Mouse (Mus musculus) inflammation-experienced regulatory T-cells, adult 6 months (primary cell): ENCODE data around the gene Ppp1r9a. TPM values are rescaled to one million over a fixed set of nuclear protein-coding genes. Genes with fewer than 3 reads are reported as not detected.

Experiments
- ATAC-seq: one replicate; pipeline ENCODE4 v1.8.0; 2017
- polyA plus RNA-seq, 3 experiments: library from polyadenylated mRNA; unstranded; fragments of 100-300 nt; shearing (Covaris generic); gene quantifications; one replicate each; pipeline ENCODE4 v1.2.1; 2017

The Ppp1r9a gene
- polyA plus RNA-seq, 3 experiments from 2014 or later, result not detected

GRCm38 (mm10) chr6:5110715-5111048 is 208.0 kb downstream of the Ppp1r9a start:
- no peak for ATAC-seq

DNA sequence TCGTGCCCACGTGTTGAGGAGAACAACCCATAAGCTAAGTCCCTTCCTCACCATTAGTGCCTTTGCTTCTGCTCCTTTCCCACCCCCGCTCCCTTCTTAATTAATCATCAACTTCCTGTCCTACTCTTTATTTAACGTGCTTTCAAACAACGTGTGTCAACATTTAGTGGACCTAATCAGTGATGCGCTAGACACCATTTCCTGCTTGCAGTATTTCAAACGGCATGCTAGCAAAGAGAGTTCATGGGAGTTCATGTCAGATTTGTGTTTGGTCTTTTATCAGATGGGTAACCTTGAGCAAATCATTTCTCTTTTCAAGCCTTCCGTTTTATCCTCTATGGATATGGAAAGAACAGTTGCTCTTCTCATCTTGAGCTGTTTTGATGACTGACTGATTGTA is 210.4 kb downstream of the Ppp1r9a start:
- no peak for ATAC-seq

DNA sequence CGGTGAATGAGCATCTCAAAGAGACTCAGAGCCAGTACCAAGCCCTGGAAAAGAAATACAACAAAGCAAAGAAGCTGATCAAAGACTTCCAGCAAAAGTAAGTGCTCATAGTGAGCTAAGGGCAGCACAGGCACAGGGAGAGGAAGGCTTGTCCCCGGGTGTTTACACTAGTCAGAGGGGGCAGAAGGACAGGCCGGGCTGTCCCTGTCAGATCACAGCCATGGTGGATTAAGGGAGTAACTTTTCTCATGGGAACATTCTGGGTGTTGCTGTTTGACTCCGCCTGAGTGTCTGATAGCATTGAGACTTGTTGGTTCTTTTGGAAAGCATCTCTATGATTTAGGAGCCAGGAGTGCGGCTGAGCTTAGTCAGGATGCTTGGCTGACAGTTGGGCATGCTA is 211.0 kb downstream of the Ppp1r9a start:
- ATAC-seq, result no peak

DNA sequence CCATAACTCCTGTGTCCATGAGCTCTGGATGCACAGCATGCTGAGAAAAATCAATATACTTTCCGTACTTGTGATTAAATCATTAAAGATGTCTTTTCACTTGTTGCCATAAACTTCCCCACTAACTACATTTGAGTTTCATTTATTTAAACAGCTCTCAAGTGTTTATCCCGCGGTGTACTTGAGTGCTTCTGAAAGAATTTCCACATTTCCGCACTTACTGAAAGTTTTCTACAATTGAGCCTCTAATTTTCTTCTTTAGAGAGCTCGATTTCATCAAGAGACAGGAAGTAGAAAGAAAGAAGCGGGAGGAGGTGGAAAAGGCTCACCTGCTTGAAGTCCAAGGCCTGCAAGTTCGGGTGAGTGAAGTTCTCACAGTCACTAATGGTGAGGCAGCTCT is 212.1 kb downstream of the Ppp1r9a start:
- ATAC-seq, result no peak

- no peak for ATAC-seq
These were observed 216.6 kb downstream of the Ppp1r9a start for GRCm38 (mm10) chr6:5119181-5119910.

DNA sequence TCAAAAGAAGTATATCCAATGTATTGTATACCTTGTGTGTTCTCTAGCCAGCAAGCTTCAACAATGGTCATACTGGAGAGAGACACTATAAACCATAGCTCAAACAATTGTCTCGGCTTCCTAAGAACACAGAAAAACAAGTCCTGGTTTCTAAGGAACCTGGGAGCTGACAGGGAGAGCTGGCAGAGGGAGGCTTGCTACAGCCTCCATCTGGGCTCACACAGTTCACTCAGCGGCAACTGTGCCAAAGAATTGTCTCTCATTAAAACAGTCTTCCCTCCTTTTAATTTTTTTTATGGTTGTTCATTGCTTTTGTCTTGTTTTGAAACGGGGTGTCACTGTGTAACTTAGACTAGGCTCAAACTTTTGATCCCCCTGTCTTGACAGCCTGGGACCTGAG is 217.5 kb downstream of the Ppp1r9a start:
- no peak for ATAC-seq

DNA sequence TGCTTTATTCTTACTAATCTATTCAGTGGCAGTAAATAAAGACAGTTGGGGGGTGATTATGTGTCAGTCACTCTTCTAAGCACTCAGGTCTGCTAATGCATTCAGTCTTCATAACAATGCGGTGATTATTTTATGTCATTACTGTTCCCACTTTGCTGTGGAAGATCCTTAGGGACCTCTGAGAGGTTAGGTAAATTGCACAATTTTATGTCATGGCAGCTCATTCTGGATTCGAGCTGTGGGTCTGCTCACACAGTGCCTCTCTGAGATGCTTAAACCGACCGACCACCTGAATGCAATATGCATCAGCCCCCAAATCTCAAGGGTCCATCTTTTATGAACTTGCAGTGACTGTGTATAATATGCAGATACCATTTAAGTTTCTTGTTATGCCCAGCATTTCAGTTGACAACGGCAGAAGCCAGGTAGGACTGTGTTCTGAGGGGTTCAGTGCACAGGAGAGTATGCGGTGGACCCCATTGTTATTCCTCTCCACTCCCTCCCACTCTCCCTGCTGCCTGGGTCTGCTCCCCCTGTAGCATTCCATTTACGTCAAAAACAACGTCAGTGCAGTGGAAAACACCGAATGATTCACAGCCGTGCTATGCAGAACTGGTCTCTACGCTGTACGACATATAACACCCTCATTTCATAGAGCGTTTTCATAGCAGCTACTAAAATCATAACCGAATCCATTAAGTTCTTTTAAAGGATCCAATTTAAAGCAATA is 226.8 kb downstream of the Ppp1r9a start:
- ATAC-seq, result no peak

- no peak for ATAC-seq
These were observed 232.3 kb downstream of the Ppp1r9a start for GRCm38 (mm10) chr6:5134986-5135385.

DNA sequence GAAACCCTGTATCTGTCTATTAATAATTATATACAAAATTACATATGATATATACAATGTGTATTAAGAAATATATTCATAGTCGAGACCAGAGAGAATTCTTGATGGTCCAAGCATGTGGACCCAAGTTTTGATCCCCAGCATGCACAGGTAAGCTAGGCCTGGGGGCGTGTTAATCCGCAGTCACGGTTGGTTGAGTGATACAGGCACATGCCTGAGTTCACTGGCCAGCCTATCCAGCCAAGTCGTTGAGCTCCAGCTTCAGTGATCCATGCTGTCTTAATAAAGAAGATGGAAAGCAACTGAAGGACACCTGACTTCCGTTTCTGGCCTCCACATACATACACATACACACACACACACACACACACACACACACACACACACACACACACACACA is 233.3 kb downstream of the Ppp1r9a start:
- no peak for ATAC-seq

DNA sequence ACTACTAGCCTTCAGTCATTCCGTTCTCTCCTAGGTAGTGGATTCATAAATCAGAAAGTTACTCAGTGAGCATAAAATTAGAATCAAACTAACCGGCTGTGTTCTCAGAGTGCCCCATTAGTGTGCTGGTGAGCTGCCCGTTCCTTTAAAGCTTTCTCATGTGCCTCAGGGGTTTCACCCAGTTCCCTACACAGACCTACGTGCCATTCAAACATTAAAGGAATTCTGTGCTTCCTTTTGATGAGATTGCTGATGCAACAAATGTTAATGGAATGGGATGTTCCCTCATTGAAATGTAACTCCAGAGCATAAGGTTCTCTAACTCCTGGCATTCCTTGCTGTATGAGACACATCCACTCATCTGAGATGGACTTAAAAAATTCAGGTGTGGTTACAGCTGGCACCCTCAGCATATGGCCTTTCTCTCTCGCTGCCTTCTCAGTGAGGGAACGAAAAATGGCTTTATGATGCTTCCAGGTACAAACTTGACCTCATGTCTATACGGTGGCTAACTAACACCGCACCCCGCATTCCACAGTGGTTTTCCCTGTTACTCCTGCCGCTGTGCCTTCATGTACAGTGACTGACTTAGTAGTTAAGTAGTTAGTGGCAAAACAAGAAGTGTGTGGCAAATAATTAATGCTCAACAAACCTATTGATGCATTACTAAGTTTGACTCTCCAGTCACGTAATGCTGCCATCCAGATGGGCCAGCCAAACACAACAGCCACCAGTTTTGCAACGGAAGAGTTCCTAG is 236.3 kb downstream of the Ppp1r9a start:
- no peak for ATAC-seq

DNA sequence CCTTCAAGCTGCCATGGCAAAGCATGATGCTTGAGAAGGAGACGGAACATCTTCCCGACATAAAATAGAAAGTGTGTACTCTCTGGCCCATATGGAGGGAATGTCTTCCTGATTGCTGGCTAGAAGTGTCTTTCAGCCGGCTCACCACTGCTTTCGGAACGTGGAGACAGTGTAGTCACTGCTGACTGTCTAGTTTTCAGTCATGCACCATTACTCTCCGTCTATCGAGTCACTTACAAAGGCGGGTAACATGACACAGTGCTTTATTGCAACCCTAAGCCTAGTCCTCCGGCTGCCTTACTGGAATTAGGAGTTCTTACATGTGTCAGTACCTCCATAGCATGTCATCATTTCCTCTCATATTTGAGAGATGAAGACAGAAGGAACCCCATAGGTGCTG is 236.9 kb downstream of the Ppp1r9a start:
- ATAC-seq, result no peak

DNA sequence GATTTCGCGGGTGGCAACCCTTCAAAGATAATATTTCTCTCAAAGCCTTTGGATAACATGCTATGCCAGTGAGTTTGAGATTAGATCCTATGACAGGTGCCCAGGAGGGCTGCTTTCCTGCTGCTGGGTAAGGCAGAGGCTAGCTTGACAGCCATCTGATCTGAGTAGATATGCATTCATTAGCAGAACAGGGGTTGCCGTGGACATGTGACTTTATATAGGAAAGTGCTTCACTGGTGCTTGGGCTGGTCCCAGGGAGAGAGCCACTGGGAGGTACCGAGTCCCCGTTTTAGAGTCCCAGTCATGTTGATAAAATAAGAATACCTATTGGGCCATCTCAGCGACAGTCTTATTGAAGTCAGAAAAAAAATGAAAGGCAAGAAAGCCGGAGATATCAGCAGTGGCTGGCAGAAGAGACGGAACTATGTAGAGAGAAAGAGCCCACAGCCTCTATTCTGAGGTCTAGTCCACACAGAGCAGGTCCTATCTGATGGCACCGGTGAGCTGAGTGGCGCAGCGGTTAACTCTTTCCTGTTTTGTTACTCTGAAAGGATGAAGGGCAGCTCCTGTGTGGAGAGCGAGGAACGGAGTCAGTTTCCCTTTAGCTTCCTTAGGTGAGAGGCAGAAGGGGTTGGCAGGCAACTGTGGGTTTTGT is 244.9 kb downstream of the Ppp1r9a start:
- no peak for ATAC-seq

GRCm38 (mm10) chr6:5149941-5150340 is 247.2 kb downstream of the Ppp1r9a start:
- ATAC-seq, result no peak

DNA sequence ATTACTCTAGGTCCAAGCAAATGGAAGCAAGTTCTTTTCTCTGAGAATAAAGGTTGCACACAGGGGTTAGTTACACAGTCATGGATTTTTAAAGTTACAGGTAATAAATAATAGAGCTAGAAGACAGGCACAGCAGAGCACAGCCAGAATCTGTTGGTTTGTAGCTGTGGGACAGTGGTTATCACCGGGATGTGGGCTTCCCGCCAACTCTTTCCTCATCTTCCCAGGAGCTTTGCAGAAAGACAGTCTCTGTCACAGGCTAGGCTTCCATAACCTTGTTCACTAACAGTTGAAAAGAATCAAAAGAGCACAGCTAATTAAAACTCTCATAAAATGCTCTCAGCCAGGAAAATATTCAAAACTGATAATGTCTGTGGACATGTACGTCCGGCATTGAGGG is 248.5 kb downstream of the Ppp1r9a start:
- ATAC-seq, result no peak

GRCm38 (mm10) chr6:5152185-5152584 is 249.5 kb downstream of the Ppp1r9a start:
- no peak for ATAC-seq

GRCm38 (mm10) chr6:5154786-5155185 is 252.1 kb downstream of the Ppp1r9a start:
- ATAC-seq, result no peak

DNA sequence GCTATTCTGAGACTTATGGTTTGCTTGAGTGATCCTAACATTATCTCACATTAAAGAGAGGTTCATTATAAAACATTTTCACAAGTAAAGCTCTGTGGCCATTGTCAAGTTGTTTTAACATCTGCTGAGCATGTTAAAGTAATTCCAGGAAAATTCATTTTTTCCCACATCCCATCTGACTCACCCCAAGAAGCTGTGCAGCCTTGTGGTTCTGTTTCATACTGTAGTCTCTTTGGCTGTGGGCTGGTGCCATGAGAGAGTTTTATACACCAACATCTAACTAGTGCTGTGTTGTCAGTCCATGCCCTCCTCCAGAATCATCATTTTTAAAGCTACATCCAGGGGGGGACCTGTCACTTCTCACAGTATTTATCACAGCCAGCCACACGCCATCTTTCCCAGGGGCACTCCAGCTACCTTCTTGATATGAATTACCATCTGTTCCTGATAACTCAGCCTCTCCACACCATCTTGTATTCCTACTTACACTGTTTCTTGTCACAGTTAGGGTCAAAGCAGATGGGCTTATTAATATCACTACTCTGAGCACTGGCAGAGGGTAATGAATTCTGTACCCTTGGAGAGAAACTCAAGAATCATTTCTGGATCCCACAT is 252.7 kb downstream of the Ppp1r9a start:
- no peak for ATAC-seq

DNA sequence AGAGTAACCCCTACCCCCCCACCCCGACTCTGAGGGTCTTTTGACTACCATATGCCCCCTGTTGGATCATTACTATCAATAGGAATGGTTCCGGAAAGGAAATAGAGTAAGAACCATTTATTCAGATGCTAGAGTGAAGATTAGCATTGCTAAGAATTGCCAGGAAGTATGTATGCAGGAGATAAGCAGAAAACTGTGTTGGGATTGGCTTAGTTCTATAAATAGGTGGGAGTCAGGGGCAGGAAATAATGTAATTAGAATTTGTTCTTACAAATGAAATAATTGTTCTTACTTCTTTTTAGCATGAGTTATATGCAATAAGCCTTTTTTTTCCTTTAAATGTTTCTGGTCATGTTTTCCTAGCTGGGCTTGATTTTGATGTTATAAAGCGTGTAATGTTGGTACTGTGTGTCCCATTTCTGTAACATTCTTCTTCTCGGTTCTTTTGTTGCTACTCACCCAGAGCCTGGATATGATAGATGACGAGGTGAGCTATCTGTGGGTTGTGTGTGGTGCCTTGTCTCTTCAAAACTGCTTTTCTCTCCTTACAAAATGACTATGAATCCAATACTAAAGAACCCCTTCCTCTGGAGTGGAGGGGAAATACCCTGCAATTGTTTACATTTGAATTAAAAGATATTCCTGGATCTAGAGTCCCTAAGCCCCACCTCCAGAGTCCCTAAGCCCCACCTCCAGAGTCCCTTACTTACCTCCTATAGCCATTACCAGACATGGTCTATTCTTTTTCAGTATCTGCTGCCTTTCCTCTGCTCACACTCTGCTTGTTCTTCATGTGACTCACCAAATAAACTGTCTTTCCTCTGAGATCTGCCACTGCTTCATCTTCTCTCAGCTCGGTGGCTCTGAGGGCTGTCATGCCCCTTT is 254.1 kb downstream of the Ppp1r9a start:
- no peak for ATAC-seq

GRCm38 (mm10) chr6:5159385-5159791 is 256.7 kb downstream of the Ppp1r9a start:
- no peak for ATAC-seq

- no peak for ATAC-seq
These were observed 259.3 kb downstream of the Ppp1r9a start for GRCm38 (mm10) chr6:5162052-5162451.

GRCm38 (mm10) chr6:5163507-5164144 is 260.9 kb downstream of the Ppp1r9a start:
- no peak for ATAC-seq
